Mouse (Mus musculus): ENCODE data around the gene Aprt. TPM values are rescaled to one million over a fixed set of nuclear protein-coding genes. Genes with fewer than 3 reads are reported as not detected.

The Aprt gene
- polyA plus RNA-seq, 1 experiment from 2014 or later = 354 TPM

Small RNA genes within 50 kb of the gene (microRNA-seq; reads per million reads assigned to microRNA genes)
- not detected for gene Mir6396

Other genes with a start within 250 kb of the Aprt start
- gene Trhr2, start 216.2 kb downstream of the Aprt start, polyA plus RNA-seq (2015; fragmentation: Nextera tagmentation; extraction: Ambion mirVana) = not detected in 2 replicates
- 48.7 and 48.9 TPM in 2 replicates for gene Zc3h18, start 200.3 kb downstream of the Aprt start, polyA plus RNA-seq (2015; fragmentation: Nextera tagmentation; extraction: Ambion mirVana)
- not detected in 2 replicates for gene Il17c, start 154.9 kb downstream of the Aprt start, polyA plus RNA-seq (2015; fragmentation: Nextera tagmentation; extraction: Ambion mirVana)
- gene Cyba, start 144.0 kb downstream of the Aprt start, polyA plus RNA-seq (2015; fragmentation: Nextera tagmentation; extraction: Ambion mirVana) = 238 and 267 TPM in 2 replicates
- 38.7 and 43.7 TPM in 2 replicates for gene Mvd, start 133.5 kb downstream of the Aprt start, polyA plus RNA-seq (2015; fragmentation: Nextera tagmentation; extraction: Ambion mirVana)
- 0.31 and 0.70 TPM in 2 replicates for gene Snai3, start 116.2 kb downstream of the Aprt start, polyA plus RNA-seq (2015; fragmentation: Nextera tagmentation; extraction: Ambion mirVana)
- gene Rnf166, start 100.8 kb downstream of the Aprt start, polyA plus RNA-seq (2015; fragmentation: Nextera tagmentation; extraction: Ambion mirVana) = 35.1 and 38.5 TPM in 2 replicates
- gene Ctu2, start 100.8 kb downstream of the Aprt start, polyA plus RNA-seq (2015; fragmentation: Nextera tagmentation; extraction: Ambion mirVana) = 44.8 and 45.6 TPM in 2 replicates
- 12.8 and 16.3 TPM in 2 replicates for gene Piezo1, start 25.6 kb downstream of the Aprt start, polyA plus RNA-seq (2015; fragmentation: Nextera tagmentation; extraction: Ambion mirVana)
- gene Cdt1, start 8.9 kb downstream of the Aprt start, polyA plus RNA-seq (2015; fragmentation: Nextera tagmentation; extraction: Ambion mirVana) = 34.9 and 37.0 TPM in 2 replicates
- 11.9 and 13.1 TPM in 2 replicates for gene Galns, start 34.6 kb upstream of the Aprt start, polyA plus RNA-seq (2015; fragmentation: Nextera tagmentation; extraction: Ambion mirVana)
- 49.7 and 61.8 TPM in 2 replicates for gene Trappc2l, start 34.7 kb upstream of the Aprt start, polyA plus RNA-seq (2015; fragmentation: Nextera tagmentation; extraction: Ambion mirVana)
- 0.12 TPM in 1 of 2 replicates, not detected in the other for gene Pabpn1l, start 45.8 kb upstream of the Aprt start, polyA plus RNA-seq (2015; fragmentation: Nextera tagmentation; extraction: Ambion mirVana)
- gene Cbfa2t3, start 122.2 kb upstream of the Aprt start, polyA plus RNA-seq (2015; fragmentation: Nextera tagmentation; extraction: Ambion mirVana) = 4.5 and 4.8 TPM in 2 replicates
- 16.5 and 20.6 TPM in 2 replicates for gene Acsf3, start 198.6 kb upstream of the Aprt start, polyA plus RNA-seq (2015; fragmentation: Nextera tagmentation; extraction: Ambion mirVana)